21 mouse cellular contexts compared by ENCODE assay signal in genomic region chr11:115502636-115503035, GRCm38 (mm10). TPM values are rescaled to one million over a fixed set of nuclear protein-coding genes. Genes with fewer than 3 reads are reported as not detected.
"Had no signal": no experiment of that assay in that cellular context is flagged by ENCODE, and none has a peak within 500 bp of the region (broad histone marks: within the 10 kb centered on the region; RNA-seq: fewer than 3 reads in every experiment).

No protein-coding gene starts in this region.

- H3K9ac ChIP-seq: liver, postnatal 0 days; lung, embryonic 14.5 days; midbrain, embryonic 12.5 days; neural tube, embryonic 13.5 days; neural tube, embryonic 15.5 days; stomach, embryonic 15.5 days had no signal

- H3K4me3 ChIP-seq: midbrain, embryonic 10.5 days; midbrain, embryonic 12.5 days; myocyte; neural tube, embryonic 13.5 days; neural tube, embryonic 15.5 days; stomach, embryonic 15.5 days had no signal

- H3K27ac ChIP-seq: midbrain, embryonic 10.5 days; midbrain, embryonic 12.5 days; neural tube, embryonic 13.5 days; neural tube, embryonic 15.5 days; stomach, embryonic 15.5 days; stomach, postnatal 0 days had no signal

- DNase-seq: liver, postnatal 0 days; lung, embryonic 14.5 days; lung, postnatal 10 days; lung, postnatal 4 days; midbrain, embryonic 14.5 days; retina, postnatal 1 day; right cerebral cortex, adult 18-20 months; right cerebral cortex, postnatal 25 days; right cerebral cortex, postnatal 4 days; spleen, adult 18-20 months; thymus, adult 2 months; thymus, postnatal 25 days; thymus, postnatal 4 days had no signal

- H3K27me3 ChIP-seq: midbrain, embryonic 12.5 days; neural tube, embryonic 13.5 days; neural tube, embryonic 15.5 days; stomach, embryonic 15.5 days had no signal

- ATAC-seq: liver, postnatal 0 days; midbrain, embryonic 16.5 days had no signal

- H3K4me2 ChIP-seq: lung, embryonic 14.5 days; midbrain, embryonic 12.5 days; neural tube, embryonic 13.5 days; neural tube, embryonic 15.5 days; stomach, embryonic 15.5 days had no signal

- H3K9me3 ChIP-seq: midbrain, embryonic 10.5 days; midbrain, embryonic 12.5 days; neural tube, embryonic 13.5 days; neural tube, embryonic 15.5 days; stomach, embryonic 15.5 days had no signal

RNA-seq across cellular contexts. Expression of gene Slc16a5, which starts 40.4 kb away (rescaled TPM):
- polyA plus RNA-seq: midbrain, embryonic 14.5 days had no signal
